Comparison of ENCODE assay signal across 13 mouse cellular contexts in genomic region chr16:95608624-95609023, GRCm38 (mm10).
"Had no signal": no experiment of that assay in that cellular context is flagged by ENCODE, and none has a peak within 500 bp of the region (broad histone marks: within the 10 kb centered on the region; RNA-seq: fewer than 3 reads in every experiment).

No protein-coding gene starts in this region.

- H3K27ac ChIP-seq: kidney, embryonic 15.5 days; left cerebral cortex, adult 2 months; limb, embryonic 15.5 days; liver, embryonic 12.5 days; lung, embryonic 15.5 days; midbrain, embryonic 13.5 days; neural tube, embryonic 12.5 days; stomach, embryonic 15.5 days had no signal

- ATAC-seq: liver, embryonic 12.5 days; midbrain, embryonic 13.5 days had no signal

- H3K9ac ChIP-seq: kidney, embryonic 15.5 days; limb, embryonic 15.5 days; liver, embryonic 12.5 days; lung, embryonic 15.5 days; midbrain, embryonic 13.5 days; neural tube, embryonic 12.5 days; stomach, embryonic 15.5 days had no signal

- H3K4me1 ChIP-seq: kidney, embryonic 15.5 days; limb, embryonic 15.5 days; liver, embryonic 12.5 days; lung, embryonic 15.5 days; midbrain, embryonic 13.5 days; stomach, embryonic 15.5 days had no signal

- H3K27me3 ChIP-seq: kidney, embryonic 15.5 days; limb, embryonic 15.5 days; liver, embryonic 12.5 days; lung, embryonic 15.5 days; midbrain, embryonic 13.5 days; neural tube, embryonic 12.5 days; stomach, embryonic 15.5 days had no signal

- H3K9me3 ChIP-seq: kidney, embryonic 15.5 days; limb, embryonic 15.5 days; liver, embryonic 12.5 days; lung, embryonic 15.5 days; midbrain, embryonic 13.5 days; neural tube, embryonic 12.5 days; stomach, embryonic 15.5 days had no signal

- DNase-seq: kidney, adult 2 months; kidney, postnatal 14 days; right cerebral cortex, postnatal 14 days; thymus, postnatal 4 days had no signal

- H3K36me3 ChIP-seq: kidney, embryonic 15.5 days; limb, embryonic 15.5 days; liver, embryonic 12.5 days; lung, embryonic 15.5 days; midbrain, embryonic 13.5 days; neural tube, embryonic 12.5 days; stomach, embryonic 15.5 days had no signal

- H3K4me3 ChIP-seq: kidney, embryonic 15.5 days; left cerebral cortex, adult 2 months; limb, embryonic 15.5 days; liver, embryonic 12.5 days; lung, embryonic 15.5 days; midbrain, embryonic 13.5 days; myocyte; neural tube, embryonic 12.5 days; stomach, embryonic 15.5 days had no signal

- H3K4me2 ChIP-seq: kidney, embryonic 15.5 days; limb, embryonic 15.5 days; liver, embryonic 12.5 days; lung, embryonic 15.5 days; midbrain, embryonic 13.5 days; neural tube, embryonic 12.5 days; stomach, embryonic 15.5 days had no signal
